Mouse (Mus musculus) hindbrain, embryonic 13.5 days (tissue): ENCODE data around the gene 1700008O03Rik. TPM values are rescaled to one million over a fixed set of nuclear protein-coding genes. Genes with fewer than 3 reads are reported as not detected.

ENCODE experiments used
- ATAC-seq: fragments of 200-750 bp; cut with Nextera tagmentation; 2 replicates; pipeline ENCODE4 v1.8.0; 2017; ENCODE audit warnings: moderate TSS enrichment; ENCODE audit not compliant: low FRiP score
- H3K27ac ChIP-seq: fragments of 300-500 bp; sonication (generic); 2 replicates; pipeline ENCODE4 v1.5.1; 2015; ENCODE audit warnings: inconsistent platforms, mild to moderate bottlenecking, moderate library complexity
- H3K27me3 ChIP-seq: fragments of 300-500 bp; sonication (generic); 2 replicates; pipeline ENCODE4 v1.6.1; 2015; ENCODE audit warnings: mild to moderate bottlenecking, inconsistent platforms
- H3K36me3 ChIP-seq: fragments of 300-500 bp; sonication (generic); 2 replicates; pipeline ENCODE4 v1.6.1; 2015; ENCODE audit warnings: mild to moderate bottlenecking, inconsistent platforms
- H3K4me1 ChIP-seq: fragments of 300-500 bp; sonication (generic); replicated peaks from 2 replicates; pipeline ENCODE4 v1.6.1; 2015; ENCODE audit warnings: inconsistent platforms
- H3K4me2 ChIP-seq: fragments of 300-500 bp; sonication (generic); 2 replicates; pipeline ENCODE4 v1.6.1; 2015; ENCODE audit warnings: inconsistent platforms, mild to moderate bottlenecking, moderate library complexity
- H3K4me3 ChIP-seq: fragments of 300-500 bp; sonication (generic); 2 replicates; pipeline ENCODE4 v1.5.1; 2015; ENCODE audit warnings: mild to moderate bottlenecking, inconsistent platforms
- H3K9ac ChIP-seq: fragments of 300-500 bp; sonication (generic); 2 replicates; pipeline ENCODE4 v1.6.1; 2015; ENCODE audit warnings: mild to moderate bottlenecking, inconsistent platforms
- H3K9me3 ChIP-seq: fragments of 300-500 bp; sonication (generic); 2 replicates; pipeline ENCODE4 v1.6.1; 2016; ENCODE audit warnings: inconsistent platforms
- WGBS: fragments of 180-500 bp; shearing (Covaris S2); methylation state at CpG from one replicate; pipeline ENCODE4 v1.1.7; 2015; 5-methylcytosine and 5-hydroxymethylcytosine counted together
- polyA plus RNA-seq: library from polyadenylated mRNA; unstranded; fragments of >200 nt; fragmentation: Nextera tagmentation; extraction: Ambion mirVana; gene quantifications from 2 replicates; pipeline ENCODE4 v1.2.1, GENCODE M21; 2015

Gene 1700008O03Rik
- polyA plus RNA-seq, 1 experiment from 2014 or later: 2.4 TPM

DNA sequence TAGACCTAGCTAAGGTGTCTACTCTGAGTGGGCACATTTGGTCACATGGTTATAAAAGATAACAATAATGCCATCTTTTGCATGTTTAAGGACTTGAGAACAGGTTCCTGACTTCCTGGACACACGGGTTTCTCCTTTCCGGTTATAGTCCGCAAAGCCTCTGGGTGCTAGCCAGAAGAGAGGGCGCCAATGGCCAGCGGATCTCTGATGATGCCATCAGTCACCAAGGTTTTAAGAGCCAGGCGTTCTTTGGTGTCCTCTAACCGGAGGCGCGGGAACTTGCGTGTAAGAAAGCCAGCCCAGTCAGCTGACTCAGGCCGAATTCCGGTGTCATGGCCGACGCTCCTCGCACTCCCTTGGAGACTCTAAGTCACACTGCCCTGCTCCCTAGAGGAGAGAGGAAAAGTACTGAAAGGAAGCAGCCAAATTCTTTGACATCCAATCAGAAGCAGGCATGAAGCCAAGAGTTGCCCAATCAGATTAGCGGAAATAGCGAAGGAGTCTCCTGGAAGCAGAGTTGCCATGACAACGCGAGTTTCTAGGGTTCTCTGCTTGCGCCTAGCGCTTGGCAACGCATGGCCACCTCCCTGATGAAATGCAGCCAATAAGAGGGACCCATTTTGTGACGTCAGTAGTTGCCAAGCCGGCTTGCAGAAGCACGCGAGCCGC, 19.9 kb upstream of the 1700008O03Rik start:
- peak overlapping the region; percentile 86 for H3K27ac ChIP-seq
- no peak overlapping the region for H3K9ac ChIP-seq
- H3K4me3 ChIP-seq: peak overlapping the region; percentile 41
- H3K4me1 ChIP-seq: peaks cover 4% of the 10 kb centered on the region
- H3K36me3 ChIP-seq: no peaks in the 10 kb centered on the region
- under 1% methylated on average over 27 of the region's 27 CpGs for WGBS
- peaks cover 12% of the 10 kb centered on the region; the same call in 1 of the 2 replicates for H3K27me3 ChIP-seq
- peak; percentile 96 for ATAC-seq
- peak overlapping the region; percentile 61 for H3K4me2 ChIP-seq
- no peaks in the 10 kb centered on the region for H3K9me3 ChIP-seq

DNA sequence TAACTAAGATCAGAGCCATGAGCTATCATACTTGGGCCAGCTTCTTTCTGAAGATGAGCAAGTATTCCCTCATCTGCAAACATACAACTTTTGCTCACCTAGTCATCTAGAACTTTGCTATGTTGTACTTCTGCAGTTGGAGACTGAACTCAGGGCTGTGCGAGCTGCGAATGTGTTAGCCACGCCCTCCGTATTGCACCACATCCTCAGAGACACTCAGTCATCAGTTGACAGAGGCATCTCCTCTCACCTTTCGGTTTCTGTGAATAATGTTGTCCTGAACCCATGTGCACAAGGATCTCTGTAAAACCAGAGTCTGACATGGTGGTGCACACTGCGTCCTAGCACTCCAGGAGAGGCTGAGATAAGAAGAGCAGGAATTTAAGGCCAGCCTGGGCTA, 16.1 kb upstream of the 1700008O03Rik start:
- ATAC-seq: no peak
- Histone ChIP-seq H3K4me3 (no peak overlapping the region), H3K9ac (no peak overlapping the region), H3K4me2 (no peak overlapping the region), H3K9me3 (no peaks in the 10 kb centered on the region), H3K4me1 (peaks cover 4% of the 10 kb centered on the region), H3K36me3 (no peaks in the 10 kb centered on the region), H3K27ac (no peak overlapping the region), H3K27me3 (peaks cover 15% of the 10 kb centered on the region; the same call in 1 of the 2 replicates)
- WGBS: 86% methylated on average over 6 of the region's 6 CpGs

DNA sequence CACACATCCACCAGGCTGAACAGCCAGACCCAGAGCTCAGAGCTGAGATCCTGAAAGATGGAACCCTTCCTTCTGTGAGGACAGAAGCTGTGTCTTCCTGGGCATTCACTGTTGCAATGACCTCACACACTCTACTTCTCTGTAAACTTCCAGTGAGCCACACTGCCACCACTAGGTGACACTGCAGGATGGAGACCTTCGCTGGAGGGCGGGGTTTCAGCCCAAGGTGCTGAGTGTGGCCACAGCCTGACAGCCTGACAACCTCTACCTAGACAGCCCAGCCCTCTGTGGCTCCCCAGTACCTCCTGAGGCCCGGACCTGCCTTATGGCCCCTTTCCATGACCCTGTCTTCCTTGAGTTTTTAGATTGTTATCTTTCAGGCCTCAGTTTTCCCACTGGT, 12.9 kb upstream of the 1700008O03Rik start:
- peaks cover 6% of the 10 kb centered on the region; the same call in 1 of the 2 replicates for H3K36me3 ChIP-seq

DNA sequence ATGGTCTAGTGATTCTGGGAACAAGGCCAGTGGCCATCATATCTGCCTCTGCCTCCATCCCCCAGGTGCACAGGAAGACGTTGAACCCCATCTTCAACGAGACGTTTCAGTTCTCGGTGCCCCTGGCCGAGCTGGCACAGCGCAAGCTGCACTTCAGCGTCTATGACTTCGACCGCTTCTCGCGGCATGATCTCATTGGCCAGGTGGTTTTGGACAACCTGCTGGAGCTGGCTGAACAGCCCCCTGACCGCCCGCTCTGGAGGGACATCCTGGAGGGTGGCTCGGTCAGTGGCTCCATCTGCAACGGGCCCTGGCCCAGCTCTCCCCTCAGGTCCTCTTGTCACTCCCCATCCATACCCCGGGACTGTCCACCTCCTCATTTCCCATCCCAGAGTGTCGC, 7.7 kb upstream of the 1700008O03Rik start:
- Histone ChIP-seq H3K4me3 (no peak overlapping the region), H3K4me1 (no peaks in the 10 kb centered on the region), H3K27me3 (0 out of 2 replicates have a peak, but pooled peaks cover 2% of the 10 kb centered on the region), H3K27ac (no peak overlapping the region), H3K4me2 (no peak overlapping the region), H3K9me3 (no peaks in the 10 kb centered on the region), H3K36me3 (peaks cover 6% of the 10 kb centered on the region; the same call in 1 of the 2 replicates), H3K9ac (no peak overlapping the region)
- no peak for ATAC-seq
- 91% methylated on average over 17 of the region's 17 CpGs for WGBS

More for the DNA sequence above, 12.9 kb upstream of the 1700008O03Rik start:
- Histone ChIP-seq H3K9me3 (no peaks in the 10 kb centered on the region), H3K4me3 (no peak overlapping the region), H3K27ac (no peak overlapping the region), H3K9ac (no peak overlapping the region), H3K4me1 (no peaks in the 10 kb centered on the region), H3K4me2 (no peak overlapping the region), H3K27me3 (peaks cover 13% of the 10 kb centered on the region; the same call in 1 of the 2 replicates)
- 9% methylated on average over 3 of the region's 3 CpGs for WGBS
- ATAC-seq: peak; percentile 50; the same call in 1 of the 2 replicates

DNA sequence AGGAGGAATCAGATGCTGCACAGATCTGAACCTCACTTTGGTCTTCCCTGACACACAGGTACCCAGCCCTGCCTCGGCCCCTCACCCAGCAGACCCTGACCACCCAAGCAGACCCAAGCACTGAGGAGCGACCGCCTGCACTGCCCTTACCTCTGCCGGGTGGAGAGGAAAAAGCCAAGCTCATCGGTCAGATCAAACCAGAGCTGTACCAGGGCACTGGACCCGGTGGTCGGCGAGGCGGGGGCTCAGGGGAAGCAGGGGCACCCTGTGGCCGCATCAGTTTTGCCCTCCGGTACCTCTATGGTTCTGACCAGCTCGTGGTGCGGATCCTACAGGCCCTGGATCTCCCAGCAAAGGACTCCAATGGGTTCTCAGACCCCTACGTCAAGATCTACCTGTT, 6.7 kb upstream of the 1700008O03Rik start:
- H3K36me3 ChIP-seq: peaks cover 6% of the 10 kb centered on the region; the same call in 1 of the 2 replicates
- H3K9me3 ChIP-seq: no peaks in the 10 kb centered on the region
- H3K27me3 ChIP-seq: peaks cover 11% of the 10 kb centered on the region; the same call in 1 of the 2 replicates
- H3K4me1 ChIP-seq: no peaks in the 10 kb centered on the region
- no peak for ATAC-seq
- H3K27ac ChIP-seq: no peak overlapping the region
- H3K4me3 ChIP-seq: no peak overlapping the region
- WGBS: 85% methylated on average over 14 of the region's 14 CpGs
- H3K9ac ChIP-seq: no peak overlapping the region
- H3K4me2 ChIP-seq: no peak overlapping the region

DNA sequence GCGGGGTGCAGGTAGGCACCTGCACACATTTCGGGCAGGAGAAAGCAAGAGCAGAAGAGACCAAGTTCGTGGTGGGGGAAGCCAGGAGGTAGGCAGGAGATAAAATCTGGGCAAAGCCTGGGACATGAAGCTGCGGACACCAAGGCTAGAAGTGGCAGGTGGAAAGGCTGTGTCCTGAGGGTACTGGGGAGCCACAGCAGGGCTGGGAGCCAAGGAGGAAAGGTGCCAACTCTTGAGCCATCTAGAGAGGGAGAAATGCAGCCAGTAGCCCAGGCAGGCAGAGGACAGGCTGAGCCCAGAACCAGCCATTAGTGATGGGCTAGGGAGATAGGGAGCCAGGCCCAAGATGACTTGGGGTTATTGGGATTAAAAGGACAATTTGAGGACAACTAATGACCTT, 6.2 kb upstream of the 1700008O03Rik start:
- Histone ChIP-seq H3K4me2 (no peak overlapping the region), H3K4me1 (no peaks in the 10 kb centered on the region), H3K36me3 (peaks cover 6% of the 10 kb centered on the region; the same call in 1 of the 2 replicates), H3K9ac (no peak overlapping the region), H3K4me3 (no peak overlapping the region), H3K9me3 (no peaks in the 10 kb centered on the region), H3K27me3 (peaks cover 12% of the 10 kb centered on the region; the same call in 1 of the 2 replicates), H3K27ac (no peak overlapping the region)
- 89% methylated on average over 4 of the region's 4 CpGs for WGBS
- ATAC-seq: no peak

DNA sequence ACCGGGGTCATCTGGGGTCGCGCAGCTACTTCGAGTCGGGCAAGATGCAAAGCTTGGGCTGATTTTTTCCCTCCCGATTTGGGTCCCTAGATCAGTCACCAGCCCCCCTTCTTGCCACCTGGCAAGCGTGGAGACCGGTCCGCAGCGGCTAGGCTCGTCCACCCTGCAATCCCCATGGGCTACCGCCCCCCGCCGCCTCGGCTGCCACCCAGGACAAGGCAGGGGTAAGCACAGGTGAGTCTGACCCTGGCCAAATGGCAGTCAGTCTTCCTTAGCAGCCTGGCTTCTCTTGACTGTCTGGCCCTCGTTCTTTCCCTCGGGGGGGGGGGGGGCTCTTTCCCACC, 932 bp downstream of the 1700008O03Rik start:
- H3K4me1 ChIP-seq: peaks cover 32% of the 10 kb centered on the region
- H3K4me3 ChIP-seq: peak overlapping the region; percentile 55
- H3K27me3 ChIP-seq: peaks cover 26% of the 10 kb centered on the region
- H3K9ac ChIP-seq: peak overlapping the region; percentile 80
- H3K9me3 ChIP-seq: no peaks in the 10 kb centered on the region
- no peak overlapping the region for H3K27ac ChIP-seq
- H3K36me3 ChIP-seq: no peaks in the 10 kb centered on the region
- peak; percentile 74 for ATAC-seq
- H3K4me2 ChIP-seq: peak overlapping the region; percentile 87
- 0% methylated on average over 17 of the region's 17 CpGs for WGBS

DNA sequence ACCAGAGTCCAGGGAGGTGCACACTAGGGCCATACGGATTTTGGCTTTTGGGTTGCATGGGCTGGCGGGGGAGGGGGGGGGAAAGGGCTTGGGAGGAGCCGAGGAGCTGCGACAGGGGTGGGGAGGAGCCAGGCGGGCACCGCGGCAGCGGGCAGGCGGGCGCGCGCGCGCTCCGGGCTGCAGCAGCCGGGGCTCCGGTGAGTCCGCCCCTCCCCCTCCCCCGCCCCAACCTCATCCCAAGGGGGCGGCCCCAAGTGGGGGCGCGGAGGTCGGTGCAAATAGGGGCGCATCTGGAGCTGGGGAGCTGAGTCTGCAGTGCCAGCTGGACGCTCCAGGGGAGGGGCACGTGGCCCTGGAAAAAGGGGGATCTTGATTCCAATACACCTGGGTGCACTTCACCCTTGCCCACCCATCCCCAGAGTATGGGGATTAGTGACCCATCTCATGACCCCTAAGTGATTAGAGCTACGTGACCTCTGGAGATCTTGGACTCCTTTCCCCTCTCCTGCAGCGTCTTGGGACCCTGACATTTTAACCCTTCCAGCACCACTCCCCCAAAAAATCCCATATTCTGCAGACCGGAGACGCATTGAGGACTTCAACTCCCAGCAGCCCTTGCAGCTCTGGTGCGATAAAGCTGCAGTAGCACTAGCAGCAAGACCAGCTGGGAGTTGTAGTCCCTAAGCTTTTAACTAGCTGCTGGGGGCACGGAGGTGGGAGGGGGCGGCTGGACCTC, 1.5 kb downstream of the 1700008O03Rik start, which contains the start of gene Syt3:
TSS of gene Syt3 (plus strand) at position 123 of the 736 bp plus-strand sequence.
- no peaks in the 10 kb centered on the region for H3K36me3 ChIP-seq
- WGBS: under 1% methylated on average over 24 of the region's 33 CpGs
- peak within 1 kb of the TSS; percentile 55 for H3K4me3 ChIP-seq
- ATAC-seq: peak; percentile 90
- peaks cover 26% of the 10 kb centered on the region for H3K27me3 ChIP-seq
- peak within 1 kb of the TSS; percentile 85 for H3K27ac ChIP-seq
- peaks cover 32% of the 10 kb centered on the region for H3K4me1 ChIP-seq
- H3K9ac ChIP-seq: peak within 1 kb of the TSS; percentile 80
- H3K4me2 ChIP-seq: peak within 1 kb of the TSS; percentile 87
- H3K9me3 ChIP-seq: no peaks in the 10 kb centered on the region

DNA sequence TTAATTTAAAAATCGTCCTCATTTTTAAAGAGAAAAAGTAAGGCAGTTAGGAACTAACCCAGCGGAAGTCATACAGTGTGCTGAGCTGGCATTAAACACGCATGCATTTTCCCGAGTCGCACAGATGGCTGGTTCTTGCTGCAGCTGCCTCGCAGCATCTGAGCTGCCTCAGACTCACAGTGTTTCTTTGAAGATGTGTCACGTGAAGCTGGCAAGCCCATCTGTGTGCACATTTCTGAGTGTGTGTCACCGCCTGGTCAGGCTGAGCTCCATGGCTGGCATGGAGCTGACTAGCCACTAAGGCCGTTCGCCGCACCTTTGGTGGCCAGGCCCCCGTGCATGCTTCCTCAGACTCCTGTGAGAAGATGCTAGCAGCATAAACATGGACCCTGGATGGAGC, 3.1 kb downstream of the 1700008O03Rik start:
- Histone ChIP-seq H3K9ac (no peak overlapping the region), H3K4me2 (no peak overlapping the region), H3K4me1 (peaks cover 32% of the 10 kb centered on the region), H3K4me3 (no peak overlapping the region), H3K36me3 (no peaks in the 10 kb centered on the region), H3K9me3 (no peaks in the 10 kb centered on the region), H3K27ac (peak overlapping the region; percentile 85), H3K27me3 (peaks cover 17% of the 10 kb centered on the region)
- WGBS: 60% methylated on average over 12 of the region's 12 CpGs
- ATAC-seq: no peak

DNA sequence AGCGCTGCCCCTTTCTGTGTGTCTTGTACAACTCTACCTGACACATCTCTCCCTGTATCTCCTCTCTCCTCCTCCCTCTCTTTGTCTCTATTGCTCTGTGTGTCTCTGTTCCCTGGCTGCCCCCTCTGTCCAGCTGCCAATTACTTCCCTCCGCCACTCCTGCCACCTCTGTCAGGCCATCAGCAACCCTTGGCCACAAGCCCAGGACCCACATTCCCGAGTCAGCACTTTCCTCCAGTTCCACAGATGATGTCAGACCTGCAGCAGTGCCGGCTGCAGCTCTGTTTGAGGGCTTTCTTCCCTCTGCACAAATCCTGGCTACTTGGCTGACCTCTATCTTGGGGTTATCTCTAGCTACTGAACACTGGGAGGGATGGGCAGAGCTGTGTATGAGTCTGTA, 7.3 kb downstream of the 1700008O03Rik start:
- no peak for ATAC-seq
- Histone ChIP-seq H3K27ac (no peak overlapping the region), H3K9me3 (no peaks in the 10 kb centered on the region), H3K4me2 (no peak overlapping the region), H3K4me3 (no peak overlapping the region), H3K9ac (no peak overlapping the region), H3K27me3 (0 out of 2 replicates have a peak, but pooled peaks cover 3% of the 10 kb centered on the region), H3K4me1 (peaks cover 29% of the 10 kb centered on the region), H3K36me3 (no peaks in the 10 kb centered on the region)
- 50% methylated on average over 4 of the region's 4 CpGs for WGBS

DNA sequence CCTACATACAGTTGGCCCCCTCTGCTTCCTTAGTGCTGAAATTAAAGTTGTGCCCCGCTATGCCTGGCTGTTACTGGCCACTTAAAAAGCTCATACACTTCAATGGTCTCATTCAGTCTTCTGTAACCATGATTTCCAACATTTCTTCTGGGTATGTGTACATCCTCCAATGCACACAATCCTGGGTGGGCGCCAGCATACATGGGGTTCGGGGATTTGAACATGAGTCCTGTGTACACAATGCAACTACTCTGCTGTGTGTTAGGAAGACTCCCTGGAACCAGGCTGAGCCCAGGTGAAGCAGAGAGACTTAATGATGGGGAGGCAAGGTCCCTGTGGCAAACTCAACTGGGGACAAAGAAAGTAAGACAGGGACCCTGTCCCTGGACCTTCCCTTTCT, 9.8 kb downstream of the 1700008O03Rik start:
- WGBS: 62% methylated on average over 3 of the region's 3 CpGs
- Histone ChIP-seq H3K9me3 (no peaks in the 10 kb centered on the region), H3K4me3 (no peak overlapping the region), H3K27me3 (0 out of 2 replicates have a peak, but pooled peaks cover 3% of the 10 kb centered on the region), H3K36me3 (no peaks in the 10 kb centered on the region), H3K9ac (no peak overlapping the region), H3K27ac (no peak overlapping the region), H3K4me1 (peaks cover 17% of the 10 kb centered on the region), H3K4me2 (no peak overlapping the region)
- no peak for ATAC-seq

DNA sequence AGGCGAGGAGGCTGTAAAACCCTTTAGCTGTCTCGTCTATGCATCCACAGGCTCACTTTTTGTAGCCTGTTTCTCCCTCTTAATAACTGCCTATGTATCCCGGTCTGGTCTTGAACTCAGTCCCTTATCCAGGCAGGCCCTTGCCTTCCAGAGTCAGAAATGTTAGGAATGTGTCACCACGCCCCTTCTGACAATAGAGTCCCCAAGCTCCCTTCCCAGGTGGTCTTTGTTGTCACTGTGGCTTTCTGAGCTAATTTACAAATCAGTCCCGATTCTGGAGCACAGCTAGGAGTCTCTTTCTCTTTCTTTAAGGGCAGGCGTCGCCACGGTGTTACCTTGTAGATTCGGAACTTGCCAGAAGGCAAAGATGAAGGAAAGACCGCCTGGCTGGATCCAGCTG, 10.4 kb downstream of the 1700008O03Rik start:
- no peak for ATAC-seq
- 0 out of 2 replicates have a peak, but pooled peaks cover 3% of the 10 kb centered on the region for H3K27me3 ChIP-seq
- peak overlapping the region; percentile 85 for H3K27ac ChIP-seq
- H3K4me2 ChIP-seq: peak overlapping the region; percentile 82
- peaks cover 17% of the 10 kb centered on the region for H3K4me1 ChIP-seq
- peak overlapping the region; percentile 79 for H3K9ac ChIP-seq
- no peaks in the 10 kb centered on the region for H3K36me3 ChIP-seq
- WGBS: 4% methylated on average over 10 of the region's 10 CpGs
- peak overlapping the region; percentile 58 for H3K4me3 ChIP-seq
- H3K9me3 ChIP-seq: no peaks in the 10 kb centered on the region
